Mouse (Mus musculus) neural tube, embryonic 15.5 days (tissue): Measurements from ENCODE around the gene Lcn12. TPM values are rescaled to one million over a fixed set of nuclear protein-coding genes. Genes with fewer than 3 reads are reported as not detected.
A peak's percentile ranks its signal among the peaks of the same experiment; 100 is the strongest.

ENCODE experiments used
- ATAC-seq: fragments of 200-750 bp; cut with Nextera tagmentation; 2 replicates; pipeline ENCODE4 v1.8.0; 2017; ENCODE audit warnings: mild to moderate bottlenecking, moderate TSS enrichment, moderate library complexity; ENCODE audit not compliant: low FRiP score
- H3K27ac ChIP-seq: fragments of 300-500 bp; sonication (generic); replicated peaks from 2 replicates; pipeline ENCODE4 v1.5.1; 2015; ENCODE audit warnings: mild to moderate bottlenecking, inconsistent platforms
- H3K27me3 ChIP-seq: fragments of 300-500 bp; sonication (generic); replicated peaks from 2 replicates; pipeline ENCODE4 v1.6.1; 2015; ENCODE audit warnings: inconsistent platforms
- H3K36me3 ChIP-seq: fragments of 300-500 bp; sonication (generic); 2 replicates; pipeline ENCODE4 v1.6.1; 2015; ENCODE audit warnings: inconsistent platforms
- H3K4me1 ChIP-seq: fragments of 300-500 bp; sonication (generic); 2 replicates; pipeline ENCODE4 v1.6.1; 2015; ENCODE audit warnings: inconsistent platforms
- H3K4me2 ChIP-seq: fragments of 300-500 bp; sonication (generic); 2 replicates; pipeline ENCODE4 v1.6.1; 2015; ENCODE audit warnings: inconsistent platforms, mild to moderate bottlenecking, moderate library complexity
- H3K4me3 ChIP-seq: fragments of 300-500 bp; sonication (generic); replicated peaks from 2 replicates; pipeline ENCODE4 v1.5.1; 2015; ENCODE audit warnings: mild to moderate bottlenecking, inconsistent platforms
- H3K9ac ChIP-seq: fragments of 300-500 bp; sonication (generic); replicated peaks from 2 replicates; pipeline ENCODE4 v1.6.1; 2015; ENCODE audit warnings: mild to moderate bottlenecking, inconsistent platforms
- H3K9me3 ChIP-seq: fragments of 300-500 bp; sonication (generic); replicated peaks from 2 replicates; pipeline ENCODE4 v1.6.1; 2016; ENCODE audit warnings: inconsistent platforms
- WGBS: fragments of 180-500 bp; shearing (Covaris S2); methylation state at CpG from one replicate; pipeline ENCODE4 v1.1.7; 2015; ENCODE audit warnings: mixed read lengths; 5-methylcytosine and 5-hydroxymethylcytosine counted together
- polyA plus RNA-seq: library from polyadenylated mRNA; unstranded; fragments of >200 nt; fragmentation: Nextera tagmentation; extraction: Ambion mirVana; gene quantifications from 2 replicates; pipeline ENCODE4 v1.2.1, GENCODE M21; 2015

Gene Lcn12
- polyA plus RNA-seq, 1 experiment from 2014 or later: not detected

DNA sequence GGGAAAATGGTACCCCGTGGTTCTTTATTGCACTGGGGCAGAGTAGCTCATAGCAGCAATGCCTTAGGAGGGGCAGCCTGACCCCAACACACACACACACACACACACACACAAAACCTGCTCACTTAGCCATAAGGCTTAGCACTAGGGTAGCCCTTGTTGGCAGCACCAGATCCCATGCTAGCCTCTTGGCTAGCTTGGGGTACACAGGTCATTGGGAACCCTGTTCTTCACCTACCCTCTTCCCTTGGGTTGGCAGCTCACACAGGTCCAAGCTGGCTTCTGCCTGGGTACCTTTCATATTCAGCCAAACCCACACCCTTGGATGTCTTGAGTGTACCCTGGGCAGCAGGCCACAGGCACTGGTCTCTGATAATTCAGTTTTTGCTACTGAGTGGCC, 11.3 kb upstream of the Lcn12 start:
- Histone ChIP-seq H3K27me3 (no peaks in the 10 kb centered on the region), H3K9ac (no peak overlapping the region), H3K4me2 (no peak overlapping the region), H3K4me3 (no peak overlapping the region), H3K9me3 (no peaks in the 10 kb centered on the region), H3K27ac (no peak overlapping the region), H3K4me1 (peaks cover 18% of the 10 kb centered on the region), H3K36me3 (peaks cover 35% of the 10 kb centered on the region)
- 100% methylated on average over 1 of the region's 1 CpGs for WGBS
- ATAC-seq: no peak

DNA sequence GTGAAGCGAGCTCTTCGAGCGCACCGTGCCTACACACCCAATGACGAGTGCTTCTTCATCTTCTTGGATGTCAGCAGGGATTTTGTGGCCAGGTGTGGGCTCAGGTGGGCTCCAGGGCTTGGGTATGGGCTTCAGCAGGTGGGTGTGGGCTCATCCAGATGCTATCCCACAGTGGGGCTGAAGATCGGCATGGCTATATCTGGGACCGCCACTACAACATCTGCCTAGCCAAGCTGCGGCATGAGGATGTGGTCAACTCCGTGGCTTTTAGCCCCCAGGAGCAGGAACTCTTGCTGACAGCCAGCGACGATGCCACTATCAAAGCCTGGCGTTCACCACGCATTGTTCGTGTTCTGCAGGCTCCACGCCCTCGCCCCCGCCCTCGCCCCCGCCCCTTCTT, 10.8 kb upstream of the Lcn12 start:
- Histone ChIP-seq H3K4me1 (peaks cover 18% of the 10 kb centered on the region), H3K4me3 (no peak overlapping the region), H3K36me3 (peaks cover 35% of the 10 kb centered on the region), H3K27ac (no peak overlapping the region), H3K9me3 (no peaks in the 10 kb centered on the region), H3K27me3 (no peaks in the 10 kb centered on the region), H3K4me2 (no peak overlapping the region), H3K9ac (no peak overlapping the region)
- WGBS: 94% methylated on average over 19 of the region's 19 CpGs
- no peak for ATAC-seq

DNA sequence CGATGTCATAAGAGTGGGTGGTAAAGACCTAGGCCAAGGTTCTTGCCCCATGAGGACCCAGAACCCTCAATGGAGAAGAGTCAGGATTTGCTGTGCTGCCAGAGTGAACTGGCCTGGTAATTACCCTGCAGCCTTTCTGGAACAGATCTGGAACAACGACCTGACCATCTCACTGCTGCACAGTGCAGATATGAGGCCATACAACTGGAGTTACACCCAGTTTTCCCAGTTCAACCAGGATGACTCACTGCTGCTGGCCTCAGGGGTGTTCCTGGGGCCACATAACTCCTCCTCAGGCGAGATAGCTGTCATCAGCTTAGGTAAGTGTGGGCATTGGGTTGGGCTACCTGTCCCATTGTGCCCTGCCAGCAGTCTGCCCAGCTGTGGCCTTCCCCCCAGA, 9.0 kb upstream of the Lcn12 start:
- WGBS: 82% methylated on average over 3 of the region's 3 CpGs
- peaks cover 18% of the 10 kb centered on the region for H3K4me1 ChIP-seq
- H3K9ac ChIP-seq: no peak overlapping the region
- H3K4me3 ChIP-seq: no peak overlapping the region
- no peaks in the 10 kb centered on the region for H3K27me3 ChIP-seq
- H3K27ac ChIP-seq: no peak overlapping the region
- peaks cover 35% of the 10 kb centered on the region for H3K36me3 ChIP-seq
- no peaks in the 10 kb centered on the region for H3K9me3 ChIP-seq
- H3K4me2 ChIP-seq: no peak overlapping the region
- ATAC-seq: no peak

DNA sequence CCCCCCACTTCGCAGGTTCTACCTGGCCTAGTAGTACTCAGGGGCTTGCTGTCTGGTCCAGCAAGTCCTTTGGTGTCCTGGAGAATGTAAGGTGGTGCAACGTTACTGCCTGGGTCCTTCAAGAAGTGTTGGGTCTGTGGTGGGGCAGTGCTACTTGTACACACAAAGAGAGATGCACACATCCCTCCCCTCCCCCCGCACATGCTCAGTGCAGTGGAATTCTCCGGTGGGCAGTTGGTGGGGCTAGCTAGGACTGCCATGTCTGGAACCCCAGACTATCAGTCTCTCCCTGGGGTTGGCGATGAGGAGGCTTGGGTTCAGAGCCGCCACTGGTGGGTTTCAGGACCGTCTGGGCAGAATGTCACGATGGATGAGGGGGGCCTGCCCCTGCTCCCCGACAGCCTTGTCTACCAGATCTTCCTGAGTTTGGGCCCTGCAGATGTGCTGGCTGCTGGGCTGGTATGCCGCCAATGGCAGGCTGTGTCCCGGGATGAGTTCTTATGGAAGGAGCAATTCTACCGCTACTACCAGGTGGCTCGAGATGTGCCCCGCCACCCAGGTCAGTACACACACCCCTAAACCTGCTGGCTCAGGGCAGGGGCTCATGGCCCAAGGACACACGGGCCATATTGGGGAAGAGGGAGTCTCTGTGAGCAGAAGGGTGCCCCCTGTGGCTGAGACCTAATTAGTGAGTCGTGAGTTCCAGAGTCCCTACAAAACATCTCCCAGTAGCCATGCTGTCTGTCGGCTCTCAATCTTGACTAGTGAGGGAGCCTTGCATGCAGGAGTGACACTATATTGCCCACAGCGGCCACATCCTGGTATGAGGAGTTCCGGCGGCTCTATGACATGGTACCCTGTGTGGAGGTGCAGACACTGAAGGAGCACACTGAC, 8.1 kb upstream of the Lcn12 start, which contains the start of gene C8g:
C8g (minus strand) TSS at position 127 of the 894 bp plus-strand sequence.
- Histone ChIP-seq H3K27me3 (no peaks in the 10 kb centered on the region), H3K4me2 (peak within 1 kb of the TSS; percentile 98), H3K27ac (peak within 1 kb of the TSS; percentile 86), H3K9ac (peak within 1 kb of the TSS; percentile 96), H3K36me3 (peaks cover 35% of the 10 kb centered on the region), H3K9me3 (no peaks in the 10 kb centered on the region), H3K4me1 (peaks cover 18% of the 10 kb centered on the region), H3K4me3 (peak within 1 kb of the TSS; percentile 83)
- ATAC-seq: no peak; the same call in 1 of the 2 replicates
- WGBS: 77% methylated on average over 20 of the region's 20 CpGs

DNA sequence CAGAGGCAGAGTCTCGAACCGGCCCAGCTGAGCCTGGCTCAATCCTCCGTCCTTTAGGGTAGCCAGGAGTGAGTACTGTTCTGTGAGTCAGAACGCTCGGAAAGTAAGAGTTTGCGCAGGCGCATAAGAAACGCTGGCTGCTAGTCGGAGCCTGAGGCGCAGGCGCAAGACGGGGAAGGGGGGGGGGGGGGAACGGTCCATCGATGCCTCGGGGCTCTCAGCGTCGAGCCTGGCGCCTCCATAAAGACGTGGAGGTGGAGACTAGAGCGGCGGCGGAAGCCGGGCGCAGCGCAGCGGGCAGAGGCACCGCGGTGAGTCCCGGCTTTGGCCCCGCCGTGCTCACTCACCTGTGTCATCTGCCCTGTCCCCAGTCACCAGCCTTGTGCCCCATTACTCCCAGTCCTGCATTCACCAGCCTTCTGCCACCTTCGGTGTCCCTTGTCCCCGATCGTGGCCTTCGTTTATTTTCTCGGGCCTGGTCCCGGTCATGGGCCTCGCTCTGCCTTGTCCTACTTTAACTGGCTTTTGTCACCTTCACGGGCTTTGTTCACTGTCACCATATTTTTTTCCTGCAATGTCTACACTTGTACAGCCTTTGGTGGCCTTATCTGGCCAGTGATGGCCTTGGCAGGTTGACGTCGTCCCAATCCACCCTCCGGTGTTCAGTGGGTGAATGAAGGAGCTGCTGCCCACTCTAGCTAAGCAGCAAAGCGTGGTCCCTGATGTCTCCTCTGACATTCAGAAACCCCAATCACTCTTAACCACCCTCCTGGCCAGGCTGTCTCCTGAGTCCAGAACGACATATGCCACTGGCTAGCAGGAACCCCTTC, 7.1 kb upstream of the Lcn12 start, which contains the start of gene Fbxw5:
Fbxw5 (plus strand) TSS at position 175 of the 830 bp plus-strand sequence.
- peak within 1 kb of the TSS; percentile 86 for H3K27ac ChIP-seq
- peak within 1 kb of the TSS; percentile 83 for H3K4me3 ChIP-seq
- under 1% methylated on average over 38 of the region's 44 CpGs for WGBS
- ATAC-seq: peak; percentile 91
- H3K9ac ChIP-seq: peak within 1 kb of the TSS; percentile 96
- H3K9me3 ChIP-seq: no peaks in the 10 kb centered on the region
- peaks cover 18% of the 10 kb centered on the region for H3K4me1 ChIP-seq
- H3K36me3 ChIP-seq: peaks cover 29% of the 10 kb centered on the region
- no peaks in the 10 kb centered on the region for H3K27me3 ChIP-seq
- H3K4me2 ChIP-seq: peak within 1 kb of the TSS; percentile 98

DNA sequence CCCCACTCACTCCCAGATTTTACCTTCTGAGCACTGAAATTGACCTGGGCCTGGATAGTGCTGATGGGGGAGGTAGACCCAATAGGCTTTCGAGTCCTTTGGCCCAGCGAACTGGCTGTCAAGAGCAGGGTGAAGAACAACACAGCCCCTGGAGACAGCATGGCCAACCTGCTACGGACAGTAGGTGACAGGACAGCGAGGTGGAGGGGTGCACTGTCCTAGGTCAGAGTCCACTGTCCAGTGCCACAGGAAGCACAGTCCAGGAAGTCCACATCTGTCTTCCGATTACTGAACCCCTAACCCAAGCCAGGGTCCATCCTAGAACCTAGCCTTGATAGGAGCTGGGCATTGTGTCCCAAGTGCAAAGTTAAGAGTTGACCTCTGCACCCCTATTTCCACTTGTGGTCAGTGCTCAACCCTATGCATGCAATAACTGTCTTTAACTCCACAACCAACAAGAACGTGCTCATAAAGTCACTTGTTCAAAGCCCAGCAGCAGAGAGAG, 6.4 kb upstream of the Lcn12 start:
- H3K4me3 ChIP-seq: peak overlapping the region; percentile 83
- H3K4me1 ChIP-seq: peaks cover 18% of the 10 kb centered on the region
- 73% methylated on average over 6 of the region's 6 CpGs for WGBS
- peak overlapping the region; percentile 38; the same call in 1 of the 2 replicates for H3K9ac ChIP-seq
- H3K36me3 ChIP-seq: peaks cover 23% of the 10 kb centered on the region
- no peaks in the 10 kb centered on the region for H3K27me3 ChIP-seq
- H3K27ac ChIP-seq: peak overlapping the region; percentile 73
- peak; percentile 12; the same call in 1 of the 2 replicates for ATAC-seq
- H3K9me3 ChIP-seq: no peaks in the 10 kb centered on the region
- peak overlapping the region; percentile 98 for H3K4me2 ChIP-seq

DNA sequence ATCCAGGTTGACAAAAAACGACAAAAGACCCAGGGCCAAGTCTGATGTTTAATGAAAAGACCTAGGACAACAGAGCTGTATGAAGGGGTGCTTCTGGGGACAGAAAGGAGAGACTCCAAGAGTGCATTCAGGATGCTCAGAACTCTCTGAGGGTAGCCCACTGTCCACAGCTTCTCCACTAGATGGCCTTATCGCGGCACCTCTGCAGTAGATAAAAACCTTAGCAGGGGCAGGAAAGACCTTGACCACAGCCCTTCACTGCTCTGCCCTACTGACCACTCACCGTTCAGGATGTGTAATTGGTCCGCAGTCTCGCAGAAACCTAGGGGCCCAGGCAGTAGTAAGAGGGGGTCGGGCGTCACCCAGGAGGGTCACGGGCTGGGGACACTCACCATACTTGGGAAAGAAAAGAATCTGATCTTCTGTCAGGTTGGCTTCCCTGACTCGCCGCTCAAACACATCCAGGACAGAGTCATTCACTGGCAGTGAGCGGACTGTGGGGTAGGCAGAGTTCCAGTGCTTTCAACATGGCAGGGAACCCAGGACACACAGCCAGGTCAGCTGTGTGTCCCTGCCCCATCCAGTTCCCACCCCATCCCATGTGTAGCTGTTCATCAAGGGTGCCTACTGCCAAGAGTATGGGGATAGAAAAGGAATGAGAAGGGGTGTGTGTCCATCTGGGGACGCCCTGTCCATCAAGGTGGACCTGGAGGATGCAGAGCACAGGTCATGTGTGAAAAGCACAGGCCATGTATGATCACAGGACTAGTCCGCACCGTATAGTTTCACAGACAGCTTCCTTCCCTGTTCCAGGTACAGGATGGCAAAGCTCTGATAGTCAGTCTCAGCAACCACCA, 5.1 kb upstream of the Lcn12 start:
- WGBS: 76% methylated on average over 15 of the region's 15 CpGs
- Histone ChIP-seq H3K4me1 (peaks cover 18% of the 10 kb centered on the region), H3K4me3 (no peak overlapping the region), H3K27me3 (no peaks in the 10 kb centered on the region), H3K36me3 (peaks cover 10% of the 10 kb centered on the region), H3K27ac (no peak overlapping the region), H3K4me2 (no peak overlapping the region), H3K9ac (no peak overlapping the region), H3K9me3 (no peaks in the 10 kb centered on the region)
- no peak for ATAC-seq

DNA sequence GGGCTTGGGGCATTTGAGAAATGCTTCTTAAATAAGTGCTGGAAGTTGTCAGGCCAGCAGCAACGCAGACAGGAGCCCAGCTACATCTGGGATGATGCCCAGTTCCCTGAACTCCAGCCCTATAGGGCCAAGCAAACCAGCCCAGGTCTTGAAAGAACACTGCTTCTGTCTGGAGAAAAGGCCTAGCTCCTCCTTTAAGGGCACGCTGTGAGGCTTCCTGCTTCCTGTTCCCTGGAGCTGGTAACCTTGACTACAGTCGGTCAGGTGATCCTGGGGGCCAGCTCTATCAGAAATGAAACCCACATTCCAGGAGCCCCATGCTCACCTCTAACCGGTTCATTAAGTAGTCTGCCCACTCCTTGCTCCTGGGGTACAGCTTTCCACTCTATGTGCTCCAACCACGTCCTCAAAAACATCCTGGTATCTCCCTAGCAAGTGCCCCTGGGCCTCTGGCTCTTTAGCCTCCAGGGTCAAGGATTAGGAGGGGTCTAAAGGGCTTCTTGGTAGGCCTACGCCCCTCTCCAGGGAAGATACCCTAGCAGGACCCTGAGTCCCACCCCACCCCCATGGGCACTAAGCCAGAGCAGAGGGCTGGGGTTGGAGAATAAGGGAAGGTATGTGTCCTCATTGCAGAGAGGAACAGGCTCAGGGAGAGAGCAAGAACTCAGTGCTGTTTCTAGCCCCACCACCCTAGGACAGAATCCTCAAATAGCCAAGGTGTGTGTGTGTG, 4.3 kb upstream of the Lcn12 start:
- Histone ChIP-seq H3K4me1 (peaks cover 18% of the 10 kb centered on the region), H3K9ac (no peak overlapping the region), H3K4me3 (no peak overlapping the region), H3K36me3 (peaks cover 1% of the 10 kb centered on the region; the same call in 1 of the 2 replicates), H3K9me3 (no peaks in the 10 kb centered on the region), H3K27ac (no peak overlapping the region), H3K4me2 (no peak overlapping the region), H3K27me3 (no peaks in the 10 kb centered on the region)
- WGBS: 64% methylated on average over 6 of the region's 6 CpGs
- ATAC-seq: no peak

DNA sequence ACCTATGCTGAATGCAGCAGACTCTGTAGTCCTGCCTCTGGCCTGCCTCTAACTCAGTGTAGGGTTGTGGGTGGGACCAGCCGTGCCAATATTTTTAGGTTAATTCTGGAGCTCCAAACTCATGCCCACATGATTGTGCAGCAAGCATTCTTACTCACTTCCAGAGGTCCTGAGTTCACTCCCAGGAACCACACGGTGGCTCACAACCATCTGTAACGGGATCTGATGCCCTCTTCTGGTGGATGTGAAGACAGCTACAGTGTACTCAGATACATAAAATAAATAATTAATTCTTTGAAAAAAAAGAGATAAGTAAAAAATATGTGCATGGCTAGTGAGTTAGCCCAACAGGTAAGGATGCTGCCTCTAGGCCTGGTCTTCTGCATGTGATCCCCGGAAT, 2.8 kb upstream of the Lcn12 start:
- H3K27ac ChIP-seq: no peak overlapping the region
- no peaks in the 10 kb centered on the region for H3K36me3 ChIP-seq
- no peak overlapping the region for H3K4me3 ChIP-seq
- H3K9me3 ChIP-seq: no peaks in the 10 kb centered on the region
- no peak for ATAC-seq
- no peak overlapping the region for H3K9ac ChIP-seq
- WGBS: 45% methylated on average over 4 of the region's 4 CpGs
- no peak overlapping the region for H3K4me2 ChIP-seq
- H3K4me1 ChIP-seq: peaks cover 8% of the 10 kb centered on the region
- H3K27me3 ChIP-seq: no peaks in the 10 kb centered on the region

DNA sequence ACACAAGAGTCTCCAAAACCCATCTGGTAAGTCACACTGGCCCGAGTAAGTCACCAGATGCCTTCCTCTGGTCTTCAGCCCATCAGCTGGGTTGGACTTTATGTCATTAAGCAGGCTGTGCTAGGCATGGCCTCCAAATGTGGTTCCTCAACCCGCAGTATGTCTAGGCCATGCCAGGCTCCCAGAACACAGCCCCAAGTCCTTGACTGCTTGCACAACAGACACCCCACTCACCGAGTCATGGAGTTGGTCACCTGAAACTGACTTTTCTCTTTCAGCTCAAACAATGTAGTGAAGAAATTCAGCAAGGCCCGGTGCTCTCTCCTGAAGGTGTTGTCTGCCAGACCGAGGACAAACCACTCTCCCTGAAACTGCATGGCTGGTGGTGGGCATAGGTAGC, 723 bp downstream of the Lcn12 start:
- Histone ChIP-seq H3K4me1 (no peaks in the 10 kb centered on the region), H3K27ac (no peak overlapping the region), H3K9me3 (no peaks in the 10 kb centered on the region), H3K4me2 (no peak overlapping the region), H3K27me3 (no peaks in the 10 kb centered on the region), H3K36me3 (no peaks in the 10 kb centered on the region), H3K9ac (no peak overlapping the region), H3K4me3 (no peak overlapping the region)
- WGBS: 82% methylated on average over 5 of the region's 5 CpGs
- no peak for ATAC-seq
